Mouse (Mus musculus): ENCODE measurements around the gene Phc2. TPM values are rescaled to one million over a fixed set of nuclear protein-coding genes. Genes with fewer than 3 reads are reported as not detected.

Phc2 gene
- polyA plus RNA-seq, 1 experiment = 205 TPM

- Histone ChIP-seq H3K4me3 (ENCODE audit: insufficient read depth, poor library complexity, severe bottlenecking) (peak overlapping the region; percentile 75), H3K27me3 (ENCODE audit: control insufficient read depth, insufficient read depth, insufficient read length) (no peaks in the 10 kb centered on the region), H3K79me3 (ENCODE audit: low read depth) (peaks cover 75% of the 10 kb centered on the region), H3ac (ENCODE audit: control insufficient read depth, insufficient read length, low read depth) (peak overlapping the region; percentile 47), H3K79me2 (ENCODE audit: control insufficient read depth, insufficient read depth) (peaks cover 78% of the 10 kb centered on the region), H3K36me3 (ENCODE audit: control insufficient read depth, insufficient read depth) (peaks cover 39% of the 10 kb centered on the region)
- TF ChIP-seq MAX (IDR thresholded peaks at IDR 0.05) = no peak
- TF ChIP-seq MYOG (IDR thresholded peaks at IDR 0.05; ENCODE audit: control insufficient read depth, extremely low read depth, insufficient read length) = no peak
- no peak for TF ChIP-seq FOSL1 (IDR thresholded peaks at IDR 0.05; ENCODE audit: insufficient read depth, low read length, poor library complexity, severe bottlenecking)
- no peak for TF ChIP-seq USF1 (IDR thresholded peaks at IDR 0.05; ENCODE audit: low read depth)
- TF ChIP-seq CTCF (IDR thresholded peaks at IDR 0.05; ENCODE audit: control insufficient read depth, insufficient read depth, insufficient read length) = no peak
- TF ChIP-seq MYOD1 (IDR thresholded peaks at IDR 0.05; ENCODE audit: control insufficient read depth, insufficient read length, low read depth) = no peak
- TF ChIP-seq CEBPB (IDR thresholded peaks at IDR 0.05; ENCODE audit: low read depth) = no peak
These were observed 75.8 kb downstream of the Phc2 start for GRCm38 (mm10) chr4:128730271-128730670.

GRCm38 (mm10) chr4:128732794-128733193 lies 78.3 kb downstream of the Phc2 start:
- no peaks in the 10 kb centered on the region for H3K27me3 ChIP-seq (ENCODE audit: control insufficient read depth, insufficient read depth, insufficient read length)
- TF ChIP-seq MYOG (IDR thresholded peaks at IDR 0.05; ENCODE audit: control insufficient read depth, extremely low read depth, insufficient read length) = no peak
- no peak for TF ChIP-seq USF1 (IDR thresholded peaks at IDR 0.05; ENCODE audit: low read depth)
- no peak for TF ChIP-seq MYOD1 (IDR thresholded peaks at IDR 0.05; ENCODE audit: control insufficient read depth, insufficient read length, low read depth)
- no peak for TF ChIP-seq MAX (IDR thresholded peaks at IDR 0.05)
- TF ChIP-seq CTCF (IDR thresholded peaks at IDR 0.05; ENCODE audit: control insufficient read depth, insufficient read depth, insufficient read length) = no peak
- TF ChIP-seq CEBPB (IDR thresholded peaks at IDR 0.05; ENCODE audit: low read depth) = no peak
- no peak for TF ChIP-seq FOSL1 (IDR thresholded peaks at IDR 0.05; ENCODE audit: insufficient read depth, low read length, poor library complexity, severe bottlenecking)
- H3ac ChIP-seq (ENCODE audit: control insufficient read depth, insufficient read length, low read depth) = no peak overlapping the region
- peaks cover 100% of the 10 kb centered on the region for H3K79me2 ChIP-seq (ENCODE audit: control insufficient read depth, insufficient read depth)
- peaks cover 98% of the 10 kb centered on the region for H3K79me3 ChIP-seq (ENCODE audit: low read depth)
- no peak overlapping the region for H3K4me3 ChIP-seq (ENCODE audit: insufficient read depth, poor library complexity, severe bottlenecking)
- peaks cover 52% of the 10 kb centered on the region for H3K36me3 ChIP-seq (ENCODE audit: control insufficient read depth, insufficient read depth)

GRCm38 (mm10) chr4:128733496-128733895 lies 79.0 kb downstream of the Phc2 start:
- H3K27me3 ChIP-seq (ENCODE audit: control insufficient read depth, insufficient read depth, insufficient read length) = no peaks in the 10 kb centered on the region

GRCm38 (mm10) chr4:128734217-128734616 lies 79.7 kb downstream of the Phc2 start:
- H3K79me3 ChIP-seq (ENCODE audit: low read depth) = peaks cover 97% of the 10 kb centered on the region
- no peak overlapping the region for H3K4me3 ChIP-seq (ENCODE audit: insufficient read depth, poor library complexity, severe bottlenecking)
- H3K79me2 ChIP-seq (ENCODE audit: control insufficient read depth, insufficient read depth) = peaks cover 100% of the 10 kb centered on the region
- H3K27me3 ChIP-seq (ENCODE audit: control insufficient read depth, insufficient read depth, insufficient read length) = no peaks in the 10 kb centered on the region
- H3ac ChIP-seq (ENCODE audit: control insufficient read depth, insufficient read length, low read depth) = peak overlapping the region; percentile 3
- TF ChIP-seq CTCF (IDR thresholded peaks at IDR 0.05; ENCODE audit: control insufficient read depth, insufficient read depth, insufficient read length) (no peak), FOSL1 (IDR thresholded peaks at IDR 0.05; ENCODE audit: insufficient read depth, low read length, poor library complexity, severe bottlenecking) (no peak), USF1 (IDR thresholded peaks at IDR 0.05; ENCODE audit: low read depth) (no peak), MYOG (IDR thresholded peaks at IDR 0.05; ENCODE audit: control insufficient read depth, extremely low read depth, insufficient read length) (no peak), CEBPB (IDR thresholded peaks at IDR 0.05; ENCODE audit: low read depth) (no peak), MAX (IDR thresholded peaks at IDR 0.05) (no peak), MYOD1 (IDR thresholded peaks at IDR 0.05; ENCODE audit: control insufficient read depth, insufficient read length, low read depth) (no peak)
- peaks cover 63% of the 10 kb centered on the region for H3K36me3 ChIP-seq (ENCODE audit: control insufficient read depth, insufficient read depth)

More at GRCm38 (mm10) chr4:128733496-128733895, 79.0 kb downstream of the Phc2 start:
- peaks cover 98% of the 10 kb centered on the region for H3K79me3 ChIP-seq (ENCODE audit: low read depth)
- no peak overlapping the region for H3K4me3 ChIP-seq (ENCODE audit: insufficient read depth, poor library complexity, severe bottlenecking)
- TF ChIP-seq CEBPB (IDR thresholded peaks at IDR 0.05; ENCODE audit: low read depth) (no peak), MYOD1 (IDR thresholded peaks at IDR 0.05; ENCODE audit: control insufficient read depth, insufficient read length, low read depth) (no peak), FOSL1 (IDR thresholded peaks at IDR 0.05; ENCODE audit: insufficient read depth, low read length, poor library complexity, severe bottlenecking) (no peak), MAX (IDR thresholded peaks at IDR 0.05) (no peak), MYOG (IDR thresholded peaks at IDR 0.05; ENCODE audit: control insufficient read depth, extremely low read depth, insufficient read length) (no peak), USF1 (IDR thresholded peaks at IDR 0.05; ENCODE audit: low read depth) (no peak), CTCF (IDR thresholded peaks at IDR 0.05; ENCODE audit: control insufficient read depth, insufficient read depth, insufficient read length) (no peak)
- H3K79me2 ChIP-seq (ENCODE audit: control insufficient read depth, insufficient read depth) = peaks cover 100% of the 10 kb centered on the region
- H3K36me3 ChIP-seq (ENCODE audit: control insufficient read depth, insufficient read depth) = peaks cover 58% of the 10 kb centered on the region
- H3ac ChIP-seq (ENCODE audit: control insufficient read depth, insufficient read length, low read depth) = peak overlapping the region; percentile 4

- Histone ChIP-seq H3K36me3 (ENCODE audit: control insufficient read depth, insufficient read depth) (peaks cover 69% of the 10 kb centered on the region), H3K4me3 (ENCODE audit: insufficient read depth, poor library complexity, severe bottlenecking) (no peak overlapping the region), H3K79me3 (ENCODE audit: low read depth) (peaks cover 98% of the 10 kb centered on the region), H3K79me2 (ENCODE audit: control insufficient read depth, insufficient read depth) (peaks cover 100% of the 10 kb centered on the region), H3K27me3 (ENCODE audit: control insufficient read depth, insufficient read depth, insufficient read length) (no peaks in the 10 kb centered on the region), H3ac (ENCODE audit: control insufficient read depth, insufficient read length, low read depth) (no peak overlapping the region)
- peak; percentile 78 for TF ChIP-seq USF1 (IDR thresholded peaks at IDR 0.05; ENCODE audit: low read depth)
- no peak for TF ChIP-seq CEBPB (IDR thresholded peaks at IDR 0.05; ENCODE audit: low read depth)
These were observed 80.5 kb downstream of the Phc2 start for GRCm38 (mm10) chr4:128734721-128735671.

Data from C2C12 (cell line).